Mouse (Mus musculus): Measurements from ENCODE around the gene G6pc3. TPM values are rescaled to one million over a fixed set of nuclear protein-coding genes. Genes with fewer than 3 reads are reported as not detected.

G6pc3 gene
- polyA plus RNA-seq, 1 experiment from 2014 or later = 33.3 TPM

GRCm38 (mm10) chr11:102241874-102242273 is 52.5 kb downstream of the G6pc3 start:
- DNase-seq (ENCODE audit: low spot score) (no peak), ATAC-seq (replicated peaks; ENCODE audit: insufficient number of reproducible peaks, low FRiP score, low TSS enrichment, low read depth) (no peak)
- Histone ChIP-seq H3K9ac (replicated peaks; ENCODE audit: low read length) (no peak overlapping the region), H3K27ac (replicated peaks; ENCODE audit: low read depth, low read length) (no peak overlapping the region), H3K9me3 (replicated peaks; ENCODE audit: control insufficient read depth, low read length) (no peaks in the 10 kb centered on the region), H3K4me1 (ENCODE audit: control insufficient read depth, insufficient read depth, low read length) (no peaks in the 10 kb centered on the region), H3K4me2 (ENCODE audit: low read depth, low read length) (no peak overlapping the region), H3K4me3 (ENCODE audit: low read depth, low read length) (no peak overlapping the region), H3K27me3 (ENCODE audit: control insufficient read depth, insufficient read depth, low read length) (no peaks in the 10 kb centered on the region), H3K36me3 (replicated peaks; ENCODE audit: control insufficient read depth, insufficient read depth, low read depth, low read length) (no peaks in the 10 kb centered on the region)
- WGBS = 49% methylated on average over 5 of the region's 5 CpGs

Small RNA genes within 50 kb of the gene (microRNA-seq; reads per million reads assigned to microRNA genes)
- gene Mir8101 (ENCODE audit: borderline number of aligned reads) = not detected

Other genes with a start within 250 kb of the G6pc3 start
- not detected in 2 replicates for gene Sost, start 222.6 kb upstream of the G6pc3 start, polyA plus RNA-seq (2014; fragmentation: Nextera tagmentation; extraction: Ambion mirVana)
- gene Cfap97d1, start 205.3 kb upstream of the G6pc3 start, polyA plus RNA-seq (2014; fragmentation: Nextera tagmentation; extraction: Ambion mirVana) = not detected in 2 replicates
- gene Dusp3, start 202.6 kb upstream of the G6pc3 start, polyA plus RNA-seq (2014; fragmentation: Nextera tagmentation; extraction: Ambion mirVana) = 11.3 and 12.2 TPM in 2 replicates
- gene Mpp3, start 161.2 kb upstream of the G6pc3 start, polyA plus RNA-seq (2014; fragmentation: Nextera tagmentation; extraction: Ambion mirVana) = 6.3 and 6.8 TPM in 2 replicates
- gene Cd300lg, start 148.1 kb upstream of the G6pc3 start, polyA plus RNA-seq (2014; fragmentation: Nextera tagmentation; extraction: Ambion mirVana) = 0.17 and 0.32 TPM in 2 replicates
- gene Mpp2, start 101.1 kb upstream of the G6pc3 start, polyA plus RNA-seq (2014; fragmentation: Nextera tagmentation; extraction: Ambion mirVana) = 7.4 and 9.1 TPM in 2 replicates
- gene Ppy, start 88.3 kb upstream of the G6pc3 start, polyA plus RNA-seq (2014; fragmentation: Nextera tagmentation; extraction: Ambion mirVana) = not detected in 2 replicates
- not detected in 2 replicates for gene Pyy, start 81.8 kb upstream of the G6pc3 start, polyA plus RNA-seq (2014; fragmentation: Nextera tagmentation; extraction: Ambion mirVana)
- not detected in 2 replicates for gene Nags, start 44.1 kb upstream of the G6pc3 start, polyA plus RNA-seq (2014; fragmentation: Nextera tagmentation; extraction: Ambion mirVana)
- 37.0 and 37.8 TPM in 2 replicates for gene Tmem101, start 33.2 kb upstream of the G6pc3 start, polyA plus RNA-seq (2014; fragmentation: Nextera tagmentation; extraction: Ambion mirVana)
- 71.3 and 76.5 TPM in 2 replicates for gene Lsm12, start 4.3 kb upstream of the G6pc3 start, polyA plus RNA-seq (2014; fragmentation: Nextera tagmentation; extraction: Ambion mirVana)
- gene Hdac5, start 40.5 kb downstream of the G6pc3 start, polyA plus RNA-seq (2014; fragmentation: Nextera tagmentation; extraction: Ambion mirVana) = 21.9 and 24.0 TPM in 2 replicates
- 20.8 and 20.9 TPM in 2 replicates for gene BC030867, start 59.3 kb downstream of the G6pc3 start, polyA plus RNA-seq (2014; fragmentation: Nextera tagmentation; extraction: Ambion mirVana)
- gene Asb16, start 79.1 kb downstream of the G6pc3 start, polyA plus RNA-seq (2014; fragmentation: Nextera tagmentation; extraction: Ambion mirVana) = 0.11 TPM in 1 of 2 replicates, not detected in the other
- 40.9 and 50.1 TPM in 2 replicates for gene Tmub2, start 95.3 kb downstream of the G6pc3 start, polyA plus RNA-seq (2014; fragmentation: Nextera tagmentation; extraction: Ambion mirVana)
- gene Atxn7l3, start 107.0 kb downstream of the G6pc3 start, polyA plus RNA-seq (2014; fragmentation: Nextera tagmentation; extraction: Ambion mirVana) = 15.1 and 17.3 TPM in 2 replicates
- 81.0 and 84.5 TPM in 2 replicates for gene Ubtf, start 130.1 kb downstream of the G6pc3 start, polyA plus RNA-seq (2014; fragmentation: Nextera tagmentation; extraction: Ambion mirVana)
- 25.8 and 28.5 TPM in 2 replicates for gene Slc4a1, start 176.6 kb downstream of the G6pc3 start, polyA plus RNA-seq (2014; fragmentation: Nextera tagmentation; extraction: Ambion mirVana)
- gene Rundc3a, start 203.8 kb downstream of the G6pc3 start, polyA plus RNA-seq (2014; fragmentation: Nextera tagmentation; extraction: Ambion mirVana) = 11.8 and 12.1 TPM in 2 replicates
- gene Slc25a39, start 218.3 kb downstream of the G6pc3 start, polyA plus RNA-seq (2014; fragmentation: Nextera tagmentation; extraction: Ambion mirVana) = 168 and 185 TPM in 2 replicates
- gene Grn, start 240.7 kb downstream of the G6pc3 start, polyA plus RNA-seq (2014; fragmentation: Nextera tagmentation; extraction: Ambion mirVana) = 38.8 and 52.0 TPM in 2 replicates